Mouse (Mus musculus) lung, postnatal 0 days (tissue): ENCODE results near the gene Gxylt2.

ENCODE experiments used
- CTCF ChIP-seq: IDR thresholded peaks from 2 replicates; pipeline ENCODE4 v1.5.1; 2016; ENCODE audit warnings: antibody characterized with exemption, mild to moderate bottlenecking
- EP300 ChIP-seq: IDR thresholded peaks from 2 replicates; pipeline ENCODE4 v1.6.1; 2016; ENCODE audit warnings: antibody characterized with exemption, mild to moderate bottlenecking, control low read depth

DNA sequence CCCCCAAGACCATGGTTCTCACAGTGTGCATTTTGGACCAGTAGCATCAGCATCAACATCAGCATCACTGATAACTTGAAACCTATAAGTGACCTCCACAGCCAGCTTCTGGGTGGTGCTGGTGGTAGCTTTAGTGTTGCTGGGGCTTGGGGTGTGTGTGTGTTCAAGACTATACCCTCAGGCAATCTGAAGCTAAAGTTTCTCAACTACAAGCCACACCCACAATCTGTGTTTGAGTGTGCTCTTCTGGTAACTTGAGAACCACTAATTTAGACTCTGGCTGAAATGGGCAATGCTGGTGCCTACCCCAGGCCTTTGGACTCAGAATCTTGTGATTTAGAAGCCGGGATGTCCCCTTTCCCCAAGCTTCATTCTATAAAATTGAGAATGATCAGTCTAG, 118.8 kb downstream of the Gxylt2 start:
- TF ChIP-seq CTCF: no peak
- TF ChIP-seq EP300: no peak
